Mouse (Mus musculus): ENCODE results near the gene Ninj1.

Ninj1 gene

GRCm38 (mm10) chr13:49187288-49188218 is at the start of gene Ninj1:
Ninj1 (plus strand) TSS chr13:49187485.
- DNase-seq (ENCODE audit: low read depth, low spot score), result peak; percentile 82

GRCm38 (mm10) chr13:49140567-49140966 is 46.7 kb upstream of the Ninj1 start:
- DNase-seq (ENCODE audit: low read depth, low spot score), result no peak

- DNase-seq (ENCODE audit: low read depth, low spot score), result no peak
These were observed 44.9 kb upstream of the Ninj1 start for GRCm38 (mm10) chr13:49142396-49142795.

- no peak for DNase-seq (ENCODE audit: low read depth, low spot score)
These were observed 44.0 kb upstream of the Ninj1 start for GRCm38 (mm10) chr13:49143323-49143722.

- no peak for DNase-seq (ENCODE audit: low read depth, low spot score)
These were observed 42.8 kb upstream of the Ninj1 start for GRCm38 (mm10) chr13:49144451-49144850.

GRCm38 (mm10) chr13:49145396-49145795 is 41.9 kb upstream of the Ninj1 start:
- DNase-seq (ENCODE audit: low read depth, low spot score), result no peak

- no peak for DNase-seq (ENCODE audit: low read depth, low spot score)
These were observed 41.1 kb upstream of the Ninj1 start for GRCm38 (mm10) chr13:49146040-49146697.

- peak; percentile 47 for DNase-seq (ENCODE audit: low read depth, low spot score)
These were observed 40.6 kb upstream of the Ninj1 start for GRCm38 (mm10) chr13:49146698-49147006.

- DNase-seq (ENCODE audit: low read depth, low spot score), result peak; percentile 69
These were observed 40.1 kb upstream of the Ninj1 start for GRCm38 (mm10) chr13:49147007-49147857.

- DNase-seq (ENCODE audit: low read depth, low spot score), result peak; percentile 87
These were observed 39.4 kb upstream of the Ninj1 start, which contains the start of gene Wnk2 for GRCm38 (mm10) chr13:49147858-49148226. Wnk2 (minus strand) TSS chr13:49148014.

GRCm38 (mm10) chr13:49148687-49149086 is 38.6 kb upstream of the Ninj1 start:
- no peak for DNase-seq (ENCODE audit: low read depth, low spot score)

GRCm38 (mm10) chr13:49154028-49154427 is 33.3 kb upstream of the Ninj1 start:
- DNase-seq (ENCODE audit: low read depth, low spot score), result no peak

- DNase-seq (ENCODE audit: low read depth, low spot score), result no peak
These were observed 32.7 kb upstream of the Ninj1 start for GRCm38 (mm10) chr13:49154621-49155020.

GRCm38 (mm10) chr13:49156645-49157044 is 30.6 kb upstream of the Ninj1 start:
- DNase-seq (ENCODE audit: low read depth, low spot score), result peak; percentile 78

GRCm38 (mm10) chr13:49158040-49158713 is 29.1 kb upstream of the Ninj1 start:
- peak; percentile 28 for DNase-seq (ENCODE audit: low read depth, low spot score)

GRCm38 (mm10) chr13:49161236-49161635 is 26.0 kb upstream of the Ninj1 start:
- DNase-seq (ENCODE audit: low read depth, low spot score), result no peak

- no peak for DNase-seq (ENCODE audit: low read depth, low spot score)
These were observed 24.6 kb upstream of the Ninj1 start for GRCm38 (mm10) chr13:49162722-49163121.

GRCm38 (mm10) chr13:49163645-49164044 is 23.6 kb upstream of the Ninj1 start:
- no peak for DNase-seq (ENCODE audit: low read depth, low spot score)

GRCm38 (mm10) chr13:49167081-49167480 is 20.2 kb upstream of the Ninj1 start:
- no peak for DNase-seq (ENCODE audit: low read depth, low spot score)

- peak; percentile 76 for DNase-seq (ENCODE audit: low read depth, low spot score)
These were observed 17.7 kb upstream of the Ninj1 start for GRCm38 (mm10) chr13:49169448-49170207.

- DNase-seq (ENCODE audit: low read depth, low spot score), result no peak
These were observed 16.7 kb upstream of the Ninj1 start for GRCm38 (mm10) chr13:49170623-49171022.
